Mouse (Mus musculus) sigmoid colon, adult 10 weeks (tissue): ENCODE measurements around the gene Ttll1. TPM values are rescaled to one million over a fixed set of nuclear protein-coding genes. Genes with fewer than 3 reads are reported as not detected.

Experiments used
- polyA plus RNA-seq: library from polyadenylated mRNA; stranded (reverse); fragments of 350-450 nt; fragmentation: Illumina TruSeq; extraction: RNeasy Lipid Tissue Mini Kit (QIAGEN cat#74804); gene quantifications from one replicate; pipeline ENCODE4 v1.2.3, GENCODE M21; 2014; ENCODE audit warnings: low read depth, low replicate concordance

Gene Ttll1
- 3.0 TPM for polyA plus RNA-seq

GRCm38 (mm10) chr15:83510805-83511405 lies at the start of gene Ttll1:
Gene Ttll1, minus strand, starts transcription at chr15:83510893.

GRCm38 (mm10) chr15:83526424-83527091 lies 15.9 kb upstream of the Ttll1 start, which contains the start of gene Bik:
Gene Bik, plus strand, starts transcription at chr15:83526862.

GRCm38 (mm10) chr15:83464083-83464904 lies 46.4 kb downstream of the Ttll1 start, which contains the start of gene Pacsin2:
Gene Pacsin2, minus strand, starts transcription at chr15:83464606.

Other genes with a start within 250 kb of the Ttll1 start
- gene Arfgap3, start 160.6 kb downstream of the Ttll1 start, polyA plus RNA-seq = 76.7 TPM
- gene Pacsin2, start 46.3 kb downstream of the Ttll1 start, polyA plus RNA-seq = 42.1 TPM
- gene Bik, start 16.0 kb upstream of the Ttll1 start, polyA plus RNA-seq = 0.69 TPM
- gene Tspo, start 52.7 kb upstream of the Ttll1 start, polyA plus RNA-seq = 1.4 TPM
- gene Mcat, start 52.9 kb upstream of the Ttll1 start, polyA plus RNA-seq = 0.73 TPM
- 0.79 TPM for gene Ttll12, start 84.3 kb upstream of the Ttll1 start, polyA plus RNA-seq
- gene Scube1, start 214.1 kb upstream of the Ttll1 start, polyA plus RNA-seq = 0.85 TPM